Mouse (Mus musculus): ENCODE data around the gene Tbc1d1. TPM values are rescaled to one million over a fixed set of nuclear protein-coding genes. Genes with fewer than 3 reads are reported as not detected.
A peak's percentile ranks its signal among the peaks of the same experiment; 100 is the strongest.

Tbc1d1 gene
- total RNA-seq, 4 experiments from 2014 or later = 10.2 to 17.7 (median 14.7) TPM

DNA sequence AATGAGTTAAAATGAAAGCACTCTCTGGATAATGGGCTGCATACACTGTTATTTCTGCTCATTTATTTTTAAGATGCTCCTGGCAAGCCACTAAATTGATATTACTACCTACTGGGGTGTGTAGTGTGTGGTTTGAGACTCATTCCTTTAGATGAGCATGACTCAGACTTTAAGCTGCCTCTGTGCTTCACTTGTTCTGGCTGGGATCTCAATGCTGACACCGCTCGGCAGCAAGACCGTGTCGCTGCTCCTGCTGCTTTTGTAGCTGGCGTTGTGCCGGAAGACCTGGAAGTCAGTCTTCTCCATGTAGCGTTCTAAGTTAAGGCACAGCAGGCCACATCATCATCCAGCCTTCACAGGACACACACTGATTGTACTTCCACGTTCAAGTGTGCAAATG is 124.1 kb downstream of the Tbc1d1 start:
- DNase-seq = no peak

DNA sequence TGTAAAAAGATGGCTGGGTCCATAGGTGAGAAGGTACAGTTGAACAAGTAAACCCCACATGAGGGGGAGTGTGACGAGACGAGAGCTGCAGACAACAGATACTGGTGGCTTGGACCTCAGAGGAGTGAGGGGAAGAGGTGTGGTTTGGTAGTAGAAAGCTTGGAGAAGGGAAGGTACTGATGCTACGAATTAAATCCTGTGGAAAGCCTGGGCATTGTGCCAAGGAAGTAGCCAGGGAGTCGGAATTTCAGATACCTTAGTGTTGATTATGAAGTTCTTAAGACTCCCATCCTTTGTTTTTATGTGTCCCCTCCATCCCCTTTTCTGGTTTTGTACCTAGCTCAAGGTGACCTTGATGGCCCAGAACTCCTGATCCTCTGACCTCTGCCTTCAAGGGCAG is 124.5 kb downstream of the Tbc1d1 start:
- DNase-seq = no peak

DNA sequence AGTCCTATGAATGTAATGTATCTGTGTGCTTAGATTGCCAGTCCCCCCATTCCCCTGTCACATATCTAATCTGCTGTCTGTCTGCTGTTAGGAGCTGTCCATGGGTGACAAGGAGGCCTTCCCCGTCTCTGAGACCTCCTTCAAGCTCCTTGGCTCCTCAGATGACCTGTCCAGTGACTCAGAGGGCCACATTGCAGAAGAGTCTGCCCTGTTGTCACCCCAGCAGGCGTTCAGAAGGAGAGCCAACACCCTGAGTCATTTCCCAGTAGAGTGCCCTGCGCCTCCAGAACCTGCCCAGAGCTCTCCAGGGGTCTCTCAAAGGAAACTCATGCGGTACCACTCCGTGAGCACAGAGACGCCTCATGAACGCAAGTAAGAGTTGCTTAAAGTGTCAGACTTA is 125.6 kb downstream of the Tbc1d1 start:
- no peak for DNase-seq

DNA sequence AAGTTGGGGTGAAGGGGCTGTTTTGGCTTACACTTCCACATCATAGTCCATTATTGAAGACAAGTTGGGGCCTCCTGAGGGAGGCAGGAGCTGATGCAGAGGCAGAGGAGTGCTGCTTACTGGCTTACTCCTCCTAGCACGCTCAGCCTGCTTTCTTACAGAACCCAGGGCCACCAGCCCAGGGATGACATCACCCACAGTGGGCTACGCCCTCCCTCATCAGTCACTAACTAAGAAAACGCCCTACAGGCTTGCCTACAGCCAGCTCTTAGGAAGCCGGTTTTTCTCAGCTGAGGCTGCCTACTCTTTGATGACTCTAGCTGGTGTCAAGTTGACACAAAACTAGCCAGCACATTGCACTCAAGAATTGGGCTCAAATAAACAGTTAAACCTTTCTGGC is 126.5 kb downstream of the Tbc1d1 start:
- no peak for DNase-seq

DNA sequence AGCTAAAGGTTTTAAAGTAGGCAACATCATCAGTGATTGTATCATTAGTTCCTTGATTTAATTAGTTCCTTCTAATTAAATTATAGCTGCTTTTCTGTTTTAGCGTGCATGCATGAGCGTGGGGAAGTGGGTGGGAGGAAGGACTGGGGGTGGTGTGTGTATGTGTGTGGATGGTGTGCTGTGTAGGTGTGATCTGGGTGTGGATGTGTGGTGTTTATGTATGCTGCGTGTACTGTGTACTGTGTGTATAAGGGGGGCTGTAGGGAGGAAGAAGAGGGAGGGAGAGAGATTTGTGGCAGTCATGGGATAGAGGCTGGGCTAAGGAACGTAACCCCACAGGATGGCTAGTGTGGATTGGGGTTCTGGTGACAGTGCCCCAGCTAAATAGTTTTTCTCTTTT is 129.2 kb downstream of the Tbc1d1 start:
- no peak for DNase-seq

DNA sequence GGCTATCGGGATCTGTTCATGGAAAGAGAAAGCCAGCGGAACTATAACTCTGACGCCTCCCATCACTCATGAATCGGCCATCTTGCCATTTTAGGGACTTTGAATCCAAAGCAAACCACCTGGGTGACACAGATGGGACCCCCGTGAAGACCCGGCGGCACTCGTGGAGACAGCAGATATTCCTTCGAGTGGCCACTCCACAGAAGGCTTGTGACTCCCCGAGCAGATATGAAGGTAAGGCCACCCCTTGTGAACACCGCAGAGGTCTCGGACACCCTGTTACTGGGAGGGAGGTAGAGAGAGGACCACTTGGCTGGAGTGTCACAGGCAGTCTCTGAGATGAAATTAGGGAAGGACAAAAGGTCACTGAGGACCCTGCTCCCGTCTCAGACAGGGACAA is 129.7 kb downstream of the Tbc1d1 start:
- DNase-seq = no peak

DNA sequence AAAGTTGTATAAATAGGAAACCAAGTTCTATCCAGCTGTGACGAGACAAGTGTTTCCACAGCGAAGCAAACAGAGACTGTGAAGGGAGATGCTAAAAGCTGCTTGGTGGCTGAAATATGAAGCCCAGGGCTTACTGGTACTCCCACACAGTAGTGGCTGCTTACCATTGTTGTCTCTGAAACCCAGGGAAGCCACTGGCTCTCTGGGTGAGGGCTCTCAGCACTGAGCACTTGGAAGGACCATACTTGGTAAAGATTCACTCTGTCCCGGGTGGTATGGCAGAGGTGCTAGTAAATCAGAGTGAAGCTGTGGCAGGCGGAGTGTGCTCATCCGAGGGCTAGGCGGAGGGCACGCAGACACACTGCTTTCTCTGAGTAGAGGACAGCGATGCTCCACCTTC is 131.2 kb downstream of the Tbc1d1 start:
- no peak for DNase-seq

DNA sequence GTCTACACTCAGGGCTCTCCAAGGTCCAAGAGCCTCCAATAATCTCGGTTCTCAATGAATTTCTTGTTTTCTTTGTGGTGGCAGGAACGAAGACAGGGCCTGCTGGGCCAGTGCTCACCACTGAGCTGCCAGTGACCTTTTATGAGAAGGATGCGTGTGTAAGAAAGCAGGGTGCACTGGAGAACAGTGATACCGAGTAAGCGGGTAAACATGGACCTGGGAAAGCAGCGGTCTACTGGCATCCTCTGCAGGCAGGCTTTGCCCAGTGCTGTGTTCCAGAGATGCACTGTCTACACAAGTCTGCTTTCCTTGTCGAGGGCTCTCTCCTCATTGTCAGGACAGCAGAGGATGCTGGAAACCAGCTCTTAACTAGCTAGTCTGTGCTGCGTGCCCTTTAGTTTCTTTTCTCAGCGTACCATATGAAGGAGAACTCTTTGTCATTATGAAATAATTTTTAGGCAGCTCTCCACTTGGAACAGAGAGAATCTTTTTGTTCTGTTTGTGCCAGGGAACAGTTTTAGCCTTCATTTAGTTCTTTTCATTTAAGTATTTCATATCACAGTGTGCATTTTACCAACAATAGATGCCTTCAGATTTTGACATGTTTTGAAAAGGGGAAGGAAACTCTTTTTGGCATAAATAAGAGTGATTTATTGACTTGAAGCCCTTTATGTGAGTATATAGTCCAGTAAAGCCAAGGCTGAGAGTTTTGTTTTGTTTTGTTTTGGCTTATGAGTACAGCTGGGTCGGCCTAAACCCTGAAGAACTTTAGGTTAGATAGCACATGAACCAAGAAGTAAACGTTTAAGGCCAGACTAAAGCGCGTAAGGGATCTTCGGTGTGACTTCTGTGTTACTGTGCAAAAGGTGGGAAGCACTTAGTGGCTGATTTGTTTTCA is 132.2 kb downstream of the Tbc1d1 start:
- DNase-seq = no peak

DNA sequence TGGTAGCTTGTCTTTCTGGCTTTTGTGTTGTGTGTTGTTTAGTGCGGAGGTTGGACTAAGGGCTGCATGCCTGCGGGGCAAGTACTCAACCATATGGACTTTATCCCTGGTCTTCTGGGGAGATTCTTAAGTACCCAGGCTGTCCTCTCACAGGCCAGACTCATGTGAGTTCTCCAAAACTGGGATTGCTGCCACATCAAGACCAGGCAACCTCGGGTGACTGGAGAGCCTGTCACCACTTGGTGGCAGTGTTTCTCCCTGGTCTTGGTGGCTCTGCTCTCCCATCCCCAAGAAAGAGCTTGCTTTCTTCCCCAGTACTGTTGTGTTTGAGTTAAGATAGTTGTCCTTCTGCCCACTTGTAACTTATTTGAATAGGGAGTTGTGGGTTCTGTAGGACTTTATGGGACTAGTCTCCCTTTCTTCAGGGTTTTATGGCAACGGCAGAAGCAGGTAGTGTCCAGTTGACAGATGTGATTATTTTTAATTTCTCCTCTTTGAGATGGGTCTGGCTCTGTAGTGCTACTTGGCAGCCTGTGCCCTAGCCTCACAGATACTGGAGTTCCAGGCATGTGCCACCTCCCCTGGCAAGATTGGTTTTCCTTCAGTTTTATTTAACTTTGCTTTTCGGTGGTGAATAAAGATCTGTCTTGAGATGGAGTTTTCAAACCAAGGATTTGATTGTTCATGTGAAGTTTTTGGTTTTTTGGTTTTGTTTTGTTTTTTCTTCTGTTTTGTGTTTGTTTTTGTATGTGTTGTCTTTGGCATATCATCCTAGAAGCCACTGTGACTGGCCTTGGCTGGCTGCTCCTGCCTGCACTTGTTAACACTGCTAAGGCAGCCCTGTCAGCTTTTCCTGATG is 133.3 kb downstream of the Tbc1d1 start:
- DNase-seq = peak; percentile 67

DNA sequence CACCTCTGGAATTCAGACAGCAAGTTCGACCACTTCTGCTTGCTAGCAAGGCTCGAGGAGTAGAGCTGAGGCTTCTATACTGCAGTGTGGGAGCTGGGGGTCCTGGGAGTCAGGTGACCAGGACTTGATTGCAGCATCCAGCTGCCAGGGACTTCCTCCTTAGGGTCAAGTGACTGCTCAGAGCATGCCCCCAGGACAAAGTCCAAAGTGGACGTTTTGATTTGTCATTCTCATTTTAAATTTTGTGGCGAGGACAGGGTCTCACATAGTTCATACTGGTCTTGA is 133.9 kb downstream of the Tbc1d1 start:
- no peak for DNase-seq

DNA sequence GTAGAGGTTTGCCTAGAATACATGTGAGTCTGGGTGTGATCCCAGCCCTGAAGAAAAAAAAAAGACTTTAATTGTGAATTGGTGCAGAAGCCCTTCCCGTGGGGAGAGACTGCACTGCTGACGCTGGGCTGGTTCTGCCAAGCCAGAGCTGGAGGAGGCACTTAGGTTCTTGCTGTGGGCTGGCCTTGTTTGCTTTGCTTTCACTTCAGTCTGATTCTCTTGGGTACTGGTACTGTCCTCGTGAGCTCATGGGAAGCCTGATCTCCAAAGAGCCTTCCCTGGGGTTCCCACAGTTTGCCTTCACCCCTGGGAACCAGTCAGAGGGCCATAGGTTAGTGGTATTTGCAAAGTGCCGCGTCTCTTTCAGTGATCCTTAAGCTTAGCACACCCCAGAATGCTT is 135.6 kb downstream of the Tbc1d1 start:
- no peak for DNase-seq

DNA sequence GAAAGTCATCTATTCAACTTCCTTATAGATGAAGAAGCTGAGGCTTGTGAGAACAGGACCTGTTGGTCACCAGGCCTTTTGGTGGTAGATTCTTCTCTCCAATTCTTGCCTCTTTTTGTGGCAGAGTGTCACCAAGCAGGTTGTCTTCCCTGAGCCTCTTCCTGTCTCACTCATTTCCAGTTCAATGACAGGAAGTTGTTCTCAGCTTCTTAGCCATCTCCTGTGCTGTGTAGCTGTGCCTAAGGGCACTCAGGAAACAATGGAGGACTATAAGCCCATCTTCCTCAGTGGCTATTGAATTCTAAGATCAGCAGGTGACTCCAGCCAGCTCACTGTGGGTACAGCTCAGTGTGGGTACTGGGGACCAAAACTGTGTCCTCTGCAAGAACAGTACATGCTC is 139.5 kb downstream of the Tbc1d1 start:
- DNase-seq = no peak

DNA sequence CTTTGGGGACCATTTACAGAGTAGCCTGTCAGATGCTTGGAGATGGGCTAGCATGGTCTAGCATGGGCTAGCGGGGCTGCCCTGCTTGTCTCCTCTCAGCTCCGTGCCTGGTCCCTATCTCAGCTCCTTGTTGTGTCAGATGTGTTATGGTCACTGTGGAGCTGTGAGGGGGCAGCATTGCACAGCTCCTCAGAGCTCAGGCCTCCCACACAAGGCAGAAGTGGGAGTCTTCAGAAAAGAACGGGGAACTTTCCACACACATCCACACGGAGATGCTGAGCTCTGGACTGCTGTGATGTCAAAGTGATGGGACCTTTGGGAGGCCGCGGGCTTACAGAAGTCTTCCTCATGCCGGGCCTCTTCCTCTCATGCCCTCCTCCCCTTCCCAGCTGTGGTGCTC is 140.2 kb downstream of the Tbc1d1 start:
- DNase-seq = no peak

DNA sequence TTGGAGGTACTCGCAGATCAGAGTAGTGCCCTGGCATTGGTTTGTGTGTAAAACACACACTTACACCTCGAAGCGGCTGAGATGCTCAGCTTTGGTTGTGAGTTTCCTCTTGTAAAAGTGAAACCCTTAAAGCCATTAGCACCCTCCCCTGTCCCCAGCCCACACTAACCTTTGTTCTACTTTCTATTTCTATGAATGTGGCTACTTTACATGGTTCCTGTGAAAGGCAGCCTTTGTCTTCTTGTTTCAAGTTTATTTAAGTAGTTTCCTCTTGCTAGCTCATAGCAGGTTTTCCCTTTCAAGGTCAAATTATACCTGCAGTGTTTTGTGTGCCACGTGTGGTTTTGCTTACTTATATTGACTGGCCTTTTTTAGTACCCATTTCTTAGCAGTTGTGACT is 141.0 kb downstream of the Tbc1d1 start:
- DNase-seq = no peak

DNA sequence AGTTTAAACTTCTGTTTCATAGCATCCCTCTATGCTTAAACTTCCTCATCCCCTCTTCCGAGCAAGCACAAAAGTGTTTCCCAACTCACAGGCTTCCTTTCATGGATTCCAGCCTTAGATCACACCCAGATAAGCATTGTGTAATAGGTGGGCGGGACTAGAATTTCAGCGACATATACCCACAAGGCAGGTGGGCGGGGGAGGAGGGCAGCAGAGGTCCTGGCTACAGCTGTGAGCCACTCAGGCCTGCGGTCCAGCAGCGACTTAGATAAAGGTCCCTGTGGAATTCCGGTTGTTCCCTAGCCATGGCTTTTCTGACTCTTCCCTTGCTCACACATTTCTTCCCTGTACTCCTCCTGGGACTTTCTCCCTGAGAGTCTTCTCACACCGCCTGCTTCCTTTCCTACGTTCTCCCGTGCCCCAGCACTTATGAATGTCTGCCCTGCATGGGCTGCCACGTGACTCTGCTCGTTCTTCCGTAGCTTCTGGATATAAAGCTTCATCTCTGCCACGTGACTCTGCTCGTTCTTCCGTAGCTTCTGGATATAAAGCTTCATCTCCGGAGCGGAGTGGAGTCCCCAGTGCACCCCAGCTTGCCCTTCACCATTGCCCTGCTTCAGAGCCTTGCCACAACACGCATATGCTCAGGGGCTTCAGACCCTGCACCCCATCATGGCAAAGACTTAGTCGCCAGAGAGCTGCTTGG is 142.4 kb downstream of the Tbc1d1 start:
- peak; percentile 31 for DNase-seq

DNA sequence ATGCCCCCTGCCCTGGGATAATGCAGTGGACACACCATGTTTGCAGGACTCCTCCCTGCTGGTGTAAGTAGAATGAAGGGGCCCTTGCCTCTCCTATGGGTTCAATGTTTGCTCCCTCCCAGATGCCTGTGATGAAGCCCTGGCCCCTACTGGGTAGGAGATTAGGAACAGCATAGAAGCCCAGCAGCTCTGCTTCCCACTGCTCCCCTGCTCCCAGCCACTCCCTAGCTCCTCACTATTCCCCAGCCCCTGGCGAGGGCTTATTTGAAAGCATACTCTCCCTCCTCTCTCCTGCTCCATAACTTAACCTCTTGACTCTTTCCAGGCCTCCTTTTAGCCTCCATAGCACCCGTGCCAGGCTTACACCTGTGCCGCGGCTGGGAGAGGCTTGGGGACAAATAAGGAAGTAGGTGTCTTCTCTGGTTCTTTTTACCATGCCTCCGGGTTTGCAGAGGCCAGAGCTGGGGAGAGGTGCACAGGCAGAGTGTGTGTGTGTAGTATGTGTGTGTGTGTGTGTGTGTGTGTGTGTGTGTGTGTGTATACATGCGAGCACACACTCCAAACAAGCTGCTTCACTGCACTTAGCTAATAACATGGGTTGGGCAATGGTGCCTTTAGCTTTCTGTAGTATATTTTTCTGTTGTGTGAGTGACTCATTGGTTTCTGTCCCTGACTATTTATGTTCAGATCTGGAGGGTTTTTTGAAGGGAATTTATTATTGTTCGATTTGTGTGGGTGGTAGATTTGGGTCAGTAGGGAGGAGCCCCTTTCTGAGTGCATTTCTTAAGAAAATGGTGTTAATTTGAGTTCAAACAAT is 143.6 kb downstream of the Tbc1d1 start:
- no peak for DNase-seq

DNA sequence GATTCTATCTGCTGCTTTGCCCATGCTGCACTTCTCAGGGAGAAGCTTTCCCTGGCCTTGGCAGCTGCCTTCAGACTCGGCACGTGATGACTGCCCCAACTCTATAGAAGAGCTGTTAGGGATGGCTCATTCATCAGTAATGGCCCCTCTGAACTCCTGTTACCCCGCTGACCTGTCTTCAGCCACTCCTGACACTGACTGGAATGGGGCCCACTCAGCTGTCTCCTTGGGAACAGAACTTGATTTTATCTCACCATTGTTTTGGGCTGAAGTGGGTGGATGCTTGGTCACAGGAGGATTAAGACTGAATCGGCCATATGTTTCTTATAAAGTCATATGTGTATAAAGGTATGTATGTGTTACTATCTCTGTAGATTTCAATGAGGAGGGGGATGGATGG is 145.1 kb downstream of the Tbc1d1 start:
- no peak for DNase-seq

DNA sequence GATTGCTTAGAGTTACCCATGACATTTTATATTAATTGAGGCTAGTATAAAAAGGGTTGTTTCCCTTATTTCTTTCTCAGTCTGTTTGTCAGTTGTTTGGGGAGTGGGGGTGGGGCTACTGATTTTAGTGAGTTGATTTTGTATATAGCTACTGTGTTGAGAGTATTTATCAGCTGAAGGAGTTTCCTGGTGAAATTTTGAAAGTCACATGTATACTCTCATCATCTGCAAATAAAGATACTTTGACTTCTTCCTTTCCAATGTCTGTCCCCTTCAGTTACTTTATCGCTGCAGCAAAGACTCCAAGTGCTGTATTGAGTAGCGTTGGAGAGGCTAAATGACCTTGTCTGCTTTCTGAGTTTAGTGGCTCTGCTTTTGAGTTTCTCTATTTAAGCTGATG is 151.2 kb downstream of the Tbc1d1 start:
- no peak for DNase-seq

DNA sequence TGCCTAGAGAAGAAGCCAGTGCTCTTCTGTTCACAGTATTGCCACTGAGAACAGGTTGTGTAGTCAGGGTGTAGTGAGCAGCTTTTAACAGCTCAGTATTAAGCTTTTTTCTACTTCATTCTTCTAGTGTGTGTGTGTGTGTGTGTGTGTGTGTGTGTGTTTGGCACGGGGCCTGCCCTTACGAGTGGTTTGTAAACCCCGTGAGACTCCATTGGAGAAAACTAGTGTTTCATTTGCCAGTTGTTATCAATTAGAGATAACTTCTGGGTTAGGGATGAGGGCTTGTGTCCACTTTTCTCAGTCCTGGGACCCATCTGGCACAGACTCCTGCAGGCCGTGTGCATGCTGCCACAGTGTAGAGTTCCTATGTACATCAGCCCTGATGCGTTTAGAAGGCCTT is 156.2 kb downstream of the Tbc1d1 start:
- DNase-seq = no peak

DNA sequence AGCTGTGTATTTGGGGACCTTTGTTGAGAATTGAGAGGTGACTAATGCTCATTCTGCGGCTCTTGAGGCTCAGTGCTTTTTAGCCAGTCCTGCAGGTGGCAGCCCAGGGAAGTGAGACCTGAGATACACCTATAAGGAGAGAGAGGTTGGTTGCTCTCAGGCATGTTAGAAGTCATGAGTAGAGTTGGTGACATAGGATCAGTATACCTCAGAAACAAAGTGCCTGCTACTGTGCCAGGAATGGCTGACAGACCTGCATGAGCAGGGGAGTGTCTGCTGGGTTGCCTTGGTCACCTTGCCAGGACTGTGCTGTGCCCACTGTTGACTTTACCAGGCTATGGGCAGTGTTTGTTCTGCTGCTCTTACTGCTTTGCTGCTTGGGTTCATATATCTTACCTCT is 157.4 kb downstream of the Tbc1d1 start:
- no peak for DNase-seq

DNA sequence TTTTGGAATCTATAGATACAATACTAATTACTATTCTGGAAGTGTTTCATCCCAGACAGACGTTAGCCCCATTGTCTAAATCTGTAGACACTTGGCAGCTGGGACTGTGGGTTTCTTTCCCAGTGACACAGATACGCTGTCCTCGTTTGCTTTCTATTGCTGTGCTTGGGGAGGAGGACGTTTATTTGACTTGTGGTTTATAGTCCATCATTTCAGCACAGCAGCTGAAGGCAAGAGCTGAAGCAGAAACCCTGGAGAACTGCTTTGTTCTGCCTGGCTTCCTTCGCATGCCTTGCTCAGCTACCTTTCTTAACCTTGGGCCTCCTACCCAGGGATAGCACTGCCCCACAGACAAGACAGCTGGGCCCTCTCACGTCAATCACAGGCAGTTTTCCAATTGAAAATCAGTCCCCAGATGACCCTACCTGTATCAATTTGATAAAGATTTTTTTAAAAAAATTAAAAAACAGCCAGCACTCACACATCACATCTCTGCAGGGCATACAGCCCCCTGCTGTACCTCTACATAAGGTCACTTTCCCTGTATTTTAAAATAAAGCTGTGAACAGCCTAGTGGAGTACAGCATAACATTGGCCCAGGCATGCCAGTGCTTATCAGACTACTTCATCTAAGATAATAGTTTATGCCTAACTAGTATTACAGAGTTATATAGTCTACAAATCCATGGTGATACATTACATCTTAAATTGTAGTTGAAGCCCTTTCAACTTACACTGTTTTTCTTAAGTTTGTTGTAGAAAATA is 158.4 kb downstream of the Tbc1d1 start:
- no peak for DNase-seq

DNA sequence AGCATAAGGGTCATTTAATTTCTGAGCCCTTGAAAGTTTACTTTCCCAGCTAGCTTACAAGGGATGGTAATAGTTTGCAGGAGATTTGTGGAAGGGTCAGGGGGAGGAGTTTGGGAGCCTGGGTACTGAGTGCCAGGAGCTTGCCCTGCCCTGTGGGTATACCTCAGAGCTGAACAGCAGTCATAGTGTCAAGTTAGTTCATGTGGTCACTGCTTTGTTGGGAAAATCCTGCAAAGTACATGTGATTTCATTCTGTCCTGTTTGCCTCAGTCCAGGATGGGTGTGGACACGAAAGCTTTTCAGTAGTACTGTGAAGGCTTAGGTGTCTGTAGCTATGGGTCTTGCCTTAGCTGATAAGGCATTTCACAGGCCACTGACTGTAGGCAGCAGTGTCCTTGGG is 159.0 kb downstream of the Tbc1d1 start:
- DNase-seq = no peak
